Mouse (Mus musculus) fibroblast of lung, adult 2 months (primary cell): ENCODE data around the gene Sult1a1.

Source experiments
- DNase-seq: peaks from one replicate; pipeline ENCODE4 v3.0.0-alpha.2; 2011; ENCODE audit warnings: low read depth

Sult1a1 gene

GRCm38 (mm10) chr7:126676207-126676606 is at the start of gene Sult1a1:
Sult1a1 (minus strand) TSS chr7:126676432.
- no peak for DNase-seq

DNA sequence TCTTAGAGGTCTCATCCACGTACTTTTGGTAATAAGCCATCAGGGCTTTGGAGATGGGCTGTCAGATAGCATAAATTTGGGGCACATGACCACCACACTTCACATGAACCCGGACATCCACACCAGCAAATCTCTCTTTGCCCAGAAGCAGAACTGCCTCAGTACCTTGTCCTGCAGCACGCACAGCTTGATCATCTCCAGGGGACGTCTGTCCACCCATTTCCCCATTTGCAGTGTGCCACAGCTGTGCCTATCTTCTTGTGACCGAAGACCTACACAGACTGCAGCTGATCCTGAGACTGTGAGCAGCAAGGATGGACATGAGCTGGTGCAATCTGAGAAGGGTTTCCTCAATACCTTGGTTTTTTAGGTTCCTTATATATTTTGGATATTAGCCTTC is 49.4 kb upstream of the Sult1a1 start:
- no peak for DNase-seq

DNA sequence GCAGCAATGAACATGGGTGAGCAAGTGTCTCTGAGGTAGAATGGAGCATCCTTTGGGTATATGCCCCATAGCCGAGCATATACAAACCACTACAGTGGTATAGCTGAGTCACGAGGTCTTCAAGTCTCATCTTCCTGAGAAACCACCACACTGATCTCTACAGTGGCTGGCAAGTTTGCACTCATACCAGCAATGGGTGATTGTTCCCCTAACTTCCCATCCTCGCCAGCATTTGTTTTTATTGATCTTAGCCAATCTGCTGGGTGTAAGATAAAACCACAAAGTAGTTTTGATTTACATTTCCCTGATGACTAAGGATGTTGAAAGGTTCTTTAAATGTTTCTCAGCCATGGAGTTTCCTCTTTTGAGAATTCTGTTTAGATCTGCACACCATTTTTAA is 48.8 kb upstream of the Sult1a1 start:
- DNase-seq, result no peak

GRCm38 (mm10) chr7:126721635-126722034 is 45.4 kb upstream of the Sult1a1 start:
- DNase-seq, result no peak

DNA sequence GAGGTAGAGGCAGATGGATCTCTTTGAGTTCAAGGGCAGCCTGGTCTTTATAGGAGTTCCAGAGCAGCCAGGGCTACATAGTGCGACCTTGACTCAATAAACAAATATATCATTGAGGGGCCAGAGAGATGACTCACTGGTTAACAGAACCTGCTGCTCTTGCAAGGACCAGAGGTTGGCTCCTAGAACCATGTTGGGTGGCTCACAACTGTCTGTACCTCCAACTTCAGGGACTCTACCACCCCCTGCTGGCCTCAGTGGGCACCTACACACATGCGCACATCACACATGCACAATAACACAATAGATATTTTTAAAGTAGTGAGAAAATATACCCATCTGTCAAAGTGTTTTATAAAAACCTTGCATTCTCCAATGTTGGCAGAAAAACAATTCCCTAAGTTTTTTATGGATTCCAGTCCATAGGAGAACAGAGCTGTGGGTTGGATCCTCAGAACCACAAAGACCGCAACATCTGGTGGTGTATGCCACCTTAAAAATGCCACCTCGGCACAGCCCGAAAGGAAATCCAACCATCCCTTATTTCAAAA is 42.6 kb upstream of the Sult1a1 start:
- DNase-seq, result no peak

- DNase-seq, result no peak
Measured at GRCm38 (mm10) chr7:126717566-126717965, 41.3 kb upstream of the Sult1a1 start.

- DNase-seq, result no peak
Measured at GRCm38 (mm10) chr7:126715679-126716078, 39.4 kb upstream of the Sult1a1 start.

GRCm38 (mm10) chr7:126711910-126712309 is 35.7 kb upstream of the Sult1a1 start:
- no peak for DNase-seq

DNA sequence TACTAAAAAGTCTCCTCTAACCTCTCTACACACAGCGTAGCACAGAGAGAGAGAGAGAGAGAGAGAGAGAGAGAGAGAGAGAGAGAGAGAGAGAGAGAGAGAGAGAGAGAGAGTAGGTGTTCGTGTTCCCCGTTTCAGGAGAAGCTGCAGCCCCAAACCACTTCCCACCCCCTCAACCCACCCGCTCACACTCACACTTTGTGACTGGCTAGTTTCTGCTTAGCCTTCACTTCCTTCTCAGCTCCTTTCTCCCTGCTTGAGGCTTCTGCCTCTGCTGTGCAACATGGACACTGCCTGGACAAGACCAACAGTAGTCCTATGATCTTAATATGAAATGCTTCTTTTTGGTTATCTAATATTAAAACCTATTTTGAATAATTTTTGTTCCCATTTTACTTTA is 34.0 kb upstream of the Sult1a1 start:
- DNase-seq, result no peak

- DNase-seq, result no peak
Measured at GRCm38 (mm10) chr7:126708175-126708952, 32.1 kb upstream of the Sult1a1 start.

DNA sequence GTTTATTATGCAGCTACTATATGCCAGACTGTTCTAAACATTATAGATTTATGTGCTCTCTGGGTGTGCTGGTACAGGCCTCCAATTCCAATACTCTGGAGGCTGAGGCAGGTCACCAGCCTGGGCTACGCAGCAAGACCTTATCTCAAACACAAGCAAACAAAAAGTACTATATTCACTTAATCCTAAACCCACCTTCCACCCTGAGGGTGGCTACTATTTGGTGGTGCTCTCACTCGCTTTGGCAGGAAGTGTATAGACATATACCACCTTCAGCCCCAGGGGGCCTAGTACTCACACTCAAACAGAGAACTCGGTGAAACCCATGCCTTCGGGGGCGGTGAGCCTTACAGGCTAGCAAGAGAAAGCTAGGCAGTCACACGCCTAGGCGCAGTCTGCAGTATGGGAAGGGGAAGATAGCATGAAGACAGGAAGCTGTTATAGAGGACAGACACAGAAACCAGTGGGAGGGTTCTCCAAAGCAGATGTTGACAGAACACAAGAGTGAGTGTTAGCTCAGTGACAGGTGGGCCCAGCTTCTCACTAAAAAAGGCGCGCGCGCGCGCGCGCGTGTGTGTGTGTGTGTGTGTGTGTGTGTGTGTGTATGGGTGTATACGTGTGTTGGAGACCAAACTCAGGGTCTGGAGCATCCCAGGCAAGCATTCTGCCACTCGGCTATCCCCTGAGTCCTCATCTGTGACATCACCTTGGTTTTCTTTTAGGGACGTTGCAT is 31.4 kb upstream of the Sult1a1 start, which contains the start of gene Coro1a:
Gene Coro1a, minus strand, starts transcription at position 346 of the 733 bp plus-strand sequence.
- DNase-seq, result no peak

DNA sequence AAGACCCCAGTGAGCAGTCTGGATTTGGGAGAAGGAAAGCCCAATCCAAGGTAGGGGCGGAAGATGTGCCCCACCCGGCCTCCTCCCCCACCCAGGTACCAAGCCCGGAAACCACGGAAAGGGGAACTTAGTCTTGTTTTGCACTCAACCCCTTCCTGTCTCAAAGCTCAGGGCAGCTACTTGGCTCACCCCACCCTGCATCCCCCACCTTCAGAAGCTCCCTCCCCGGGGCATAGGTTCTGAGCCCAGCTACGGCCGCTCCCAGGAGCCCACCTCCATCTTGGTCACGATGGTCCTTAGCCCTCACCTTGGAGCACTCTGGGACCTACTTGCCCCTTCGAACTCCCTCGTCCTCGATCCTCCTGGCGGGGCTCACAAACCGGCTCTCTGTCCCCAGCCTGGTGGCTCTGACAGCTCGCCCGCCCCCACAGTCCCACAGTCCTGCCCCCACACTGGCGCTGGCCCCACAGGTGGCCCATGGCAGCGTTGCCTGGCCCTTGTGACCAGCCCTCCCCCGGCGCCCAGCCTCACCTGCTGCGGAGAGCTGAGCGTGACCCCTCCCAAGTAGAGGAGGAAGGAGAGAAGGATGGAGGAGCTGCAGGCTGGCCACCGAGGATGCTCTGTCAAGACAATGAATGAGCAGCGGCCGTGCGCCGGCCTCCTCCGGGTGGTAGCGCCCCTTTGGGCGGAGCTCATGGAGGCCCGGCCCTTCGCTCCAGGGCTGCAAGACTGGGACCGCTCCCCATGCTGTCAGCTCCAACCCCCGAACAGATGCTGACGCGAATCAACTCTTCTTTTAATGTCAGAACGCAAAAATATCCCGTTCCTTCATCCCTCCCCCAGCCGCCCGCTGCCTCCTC is 28.1 kb upstream of the Sult1a1 start:
- DNase-seq, result no peak

GRCm38 (mm10) chr7:126703757-126704077 is 27.5 kb upstream of the Sult1a1 start:
- no peak for DNase-seq

GRCm38 (mm10) chr7:126702861-126703756 is 26.9 kb upstream of the Sult1a1 start:
- DNase-seq, result no peak

GRCm38 (mm10) chr7:126702358-126702757 is 26.1 kb upstream of the Sult1a1 start:
- no peak for DNase-seq

- DNase-seq, result no peak
Measured at GRCm38 (mm10) chr7:126701559-126702357, 25.5 kb upstream of the Sult1a1 start.

DNA sequence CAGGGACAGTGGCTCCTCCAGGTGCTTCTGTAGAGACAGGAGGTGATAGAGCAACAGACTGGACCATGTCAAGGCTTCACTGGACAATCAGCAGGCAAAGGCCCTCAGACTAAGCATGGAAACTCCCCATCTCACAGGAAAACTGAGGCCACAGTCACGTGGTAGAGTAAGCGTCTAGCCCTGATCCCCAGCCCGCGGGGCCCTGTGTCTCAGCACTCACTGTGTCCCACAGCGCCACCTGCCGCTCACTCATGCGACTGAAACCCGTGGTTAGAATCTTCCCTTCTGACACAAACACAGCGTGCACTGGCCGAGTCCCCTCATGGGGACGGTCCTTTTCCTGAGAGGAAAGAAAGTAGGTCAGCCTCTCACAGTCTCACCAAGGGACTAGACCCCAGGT is 24.8 kb upstream of the Sult1a1 start:
- DNase-seq, result no peak

DNA sequence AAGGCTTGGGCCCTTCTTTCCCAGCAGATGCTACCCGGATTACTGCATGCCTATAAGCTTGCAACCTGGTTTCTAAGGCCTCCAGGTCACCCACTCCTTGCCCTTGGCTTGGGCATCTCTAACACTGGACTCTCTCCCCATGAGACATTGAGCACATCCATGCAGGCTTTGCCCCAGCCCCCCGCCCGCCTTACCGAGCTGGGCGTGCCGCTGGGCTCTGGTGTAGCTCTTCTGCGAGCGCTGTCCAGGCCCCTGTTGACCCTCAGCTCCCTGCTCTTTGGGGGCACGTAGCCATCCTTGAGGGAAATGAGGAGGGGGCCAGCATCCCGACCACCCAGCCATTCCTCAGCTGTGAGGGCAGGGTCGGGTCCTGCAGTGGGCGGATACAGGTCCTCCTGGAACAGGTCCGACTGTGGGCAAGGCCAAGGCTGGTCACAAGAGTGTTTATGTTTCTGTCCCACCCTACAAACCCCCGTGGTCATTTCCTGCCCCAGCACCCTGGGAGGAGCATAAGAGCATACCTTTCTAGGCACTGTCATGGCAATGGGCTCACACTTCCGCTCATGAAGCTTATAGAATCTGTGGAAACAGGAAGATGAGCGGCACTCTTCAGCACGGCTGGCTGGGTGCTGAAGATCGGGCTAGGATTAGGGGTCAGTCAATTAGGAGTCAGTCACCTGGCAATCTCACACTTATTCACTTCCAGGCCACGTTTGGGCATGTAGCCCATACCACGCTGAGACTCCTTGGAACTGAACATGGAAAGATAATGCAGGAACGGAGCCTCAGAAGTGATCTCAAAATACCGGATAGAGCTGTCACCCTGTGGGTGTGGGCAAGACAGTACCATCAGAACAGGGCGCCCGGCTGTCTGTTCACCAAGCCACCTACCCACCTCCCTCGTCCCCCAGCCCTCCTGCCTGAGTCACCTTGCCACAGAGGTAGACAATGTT is 24.1 kb upstream of the Sult1a1 start:
- DNase-seq, result no peak

- no peak for DNase-seq
Measured at GRCm38 (mm10) chr7:126697838-126698237, 21.6 kb upstream of the Sult1a1 start.
